Mouse (Mus musculus) erythroblast, adult 5-6 weeks (primary cell): ENCODE results near the gene Cnih4. TPM values are rescaled to one million over a fixed set of nuclear protein-coding genes. Genes with fewer than 3 reads are reported as not detected.

Experiments used
- ATAC-seq: replicated peaks from 2 replicates; pipeline ENCODE4 v1.8.0; 2016; ENCODE audit warnings: moderate number of reproducible peaks, mild to moderate bottlenecking, moderate TSS enrichment, inconsistent platforms; ENCODE audit not compliant: poor library complexity, low FRiP score, severe bottlenecking
- total RNA-seq, 2 experiments: library from RNA; stranded (forward) in 1 of 2; stranded (reverse) in 1 of 2; fragments of 150-400 nt in 1 of 2; fragments of 200-764, 138-1000 nt in 1 of 2; gene quantifications; 2 replicates each; pipeline versions ENCODE4 v1.2.3 to v1.2.4; 2015 to 2017; ENCODE audit warnings: low replicate concordance in 2 of 2

Gene Cnih4
- total RNA-seq (2015; ENCODE audit: low replicate concordance) (21.5 and 49.3 TPM in 2 replicates), total RNA-seq (2017; ENCODE audit: low replicate concordance) (13.2 and 39.6 TPM in 2 replicates)

GRCm38 (mm10) chr1:181143950-181144836 lies at the start of gene Cnih4, which contains the start of gene Nvl:
TSS of gene Cnih4 (plus strand) at chr1:181144693.
TSS of gene Nvl (minus strand) at chr1:181144204.
- peak; percentile 94 for ATAC-seq

DNA sequence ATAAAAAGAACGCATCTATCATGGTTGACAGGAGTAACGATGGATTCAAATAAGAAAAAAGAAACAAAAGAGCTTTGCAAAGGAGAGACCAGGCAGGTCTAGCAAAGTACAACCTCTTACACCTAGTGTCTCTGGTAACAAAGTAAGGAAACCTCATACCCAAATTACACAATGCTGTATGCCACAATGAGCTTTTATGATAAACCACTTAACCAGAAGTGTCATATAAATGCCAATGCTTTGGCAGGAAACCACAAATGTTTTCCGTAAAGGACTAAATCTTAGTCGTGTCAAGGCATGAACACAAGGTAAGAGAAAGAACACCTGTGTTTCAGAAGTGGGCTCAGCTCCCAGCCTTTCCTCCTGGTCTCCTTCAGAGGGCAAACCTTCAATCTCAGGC lies 27.4 kb upstream of the Cnih4 start:
- no peak for ATAC-seq

DNA sequence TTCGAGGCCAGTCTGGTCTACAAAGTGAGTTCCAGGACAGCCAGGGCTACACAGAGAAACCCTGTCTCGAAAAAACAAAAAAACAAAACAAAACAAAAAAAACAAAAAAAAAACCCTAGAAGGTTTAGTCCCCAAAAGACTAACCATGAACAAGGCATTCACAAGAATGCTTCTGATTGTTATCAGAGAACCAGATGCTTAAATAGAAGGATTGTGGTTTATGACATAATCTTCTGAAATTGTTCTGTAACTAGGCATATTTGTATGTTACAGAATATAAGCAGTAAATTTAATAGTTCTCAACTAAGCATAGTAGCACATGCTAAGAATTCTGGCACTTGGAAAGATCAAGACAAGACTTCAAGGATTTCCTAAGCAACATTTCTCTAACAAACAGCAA lies 20.3 kb upstream of the Cnih4 start:
- no peak for ATAC-seq

DNA sequence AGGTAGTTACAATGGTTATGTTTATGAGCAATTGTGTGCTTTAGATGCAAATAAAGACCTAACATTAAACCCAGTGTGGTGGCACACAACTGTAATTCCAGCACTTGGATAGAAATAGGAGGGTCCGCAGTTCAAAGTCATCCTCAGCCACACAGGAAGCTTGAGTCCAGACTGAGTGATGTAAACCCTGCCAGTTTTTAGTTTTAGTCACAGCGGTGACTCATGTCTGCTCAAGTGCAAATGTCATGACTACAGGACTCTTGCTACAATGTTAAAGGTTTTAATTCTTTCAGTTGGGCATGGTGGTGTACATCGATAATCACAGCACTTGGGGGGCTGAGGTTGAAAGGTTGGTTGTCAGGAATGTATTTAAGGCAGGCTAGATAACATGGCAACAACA lies 18.6 kb upstream of the Cnih4 start:
- ATAC-seq: no peak

DNA sequence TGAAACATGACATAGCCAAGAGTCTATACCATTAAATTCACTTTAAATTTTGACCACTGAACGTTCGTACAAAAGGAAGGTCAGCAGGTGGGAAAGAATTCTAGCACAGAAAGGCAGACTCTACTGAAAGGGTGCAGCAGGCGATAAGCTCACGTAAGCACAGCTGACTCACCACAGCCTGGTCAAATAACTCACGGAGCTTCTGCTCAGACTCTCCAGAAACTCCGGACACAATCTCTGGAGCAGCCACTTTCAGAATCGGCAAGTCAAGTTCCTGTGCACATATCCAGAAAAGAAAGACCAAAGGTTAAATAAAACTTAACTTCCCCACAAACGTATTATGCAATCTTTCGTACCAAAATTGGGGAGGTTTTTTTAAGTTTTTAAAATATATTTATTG lies 17.7 kb upstream of the Cnih4 start:
- ATAC-seq: no peak

DNA sequence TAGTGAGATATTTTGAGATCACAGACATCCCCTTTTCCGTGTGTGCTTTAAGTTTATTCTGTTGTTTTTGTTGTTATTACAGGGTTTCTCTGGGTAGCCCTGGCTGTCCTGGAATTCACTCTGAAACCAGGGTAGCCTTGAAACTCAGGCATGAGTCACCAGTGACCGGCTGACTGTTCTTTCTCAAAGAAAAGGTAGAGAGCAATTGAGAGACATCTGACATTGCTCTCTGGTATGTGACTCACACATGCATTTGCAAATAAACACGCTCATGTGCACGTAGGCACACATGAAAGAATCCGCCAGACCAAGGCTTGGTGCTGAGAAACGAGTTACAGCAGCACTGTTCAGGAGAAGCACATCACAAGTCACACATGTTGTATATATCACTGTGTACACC lies 12.6 kb upstream of the Cnih4 start:
- ATAC-seq: no peak

GRCm38 (mm10) chr1:181138730-181139129 lies 5.8 kb upstream of the Cnih4 start:
- ATAC-seq: no peak

DNA sequence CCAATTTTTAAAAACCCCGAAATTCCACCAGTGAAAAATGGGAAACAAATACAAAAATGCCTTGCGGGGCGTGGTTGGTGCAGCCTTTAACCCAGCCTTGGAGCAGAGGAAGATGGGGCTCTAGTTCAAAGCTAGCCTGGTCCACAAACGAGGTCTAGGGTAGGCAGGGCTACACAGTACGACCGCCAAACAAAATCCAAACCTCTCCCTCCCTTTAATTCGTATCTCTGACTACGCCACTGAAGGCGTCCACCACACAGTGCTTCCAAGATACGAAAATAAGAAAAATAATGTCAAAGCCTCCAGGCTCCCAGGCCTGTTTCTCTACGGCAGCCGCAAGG lies 914 bp upstream of the Cnih4 start:
- ATAC-seq: peak; percentile 23; the same call in 1 of the 2 replicates

GRCm38 (mm10) chr1:181144966-181145365 lies 473 bp downstream of the Cnih4 start:
- no peak for ATAC-seq

- no peak for ATAC-seq
Observed at GRCm38 (mm10) chr1:181146187-181146586, 1.7 kb downstream of the Cnih4 start.

DNA sequence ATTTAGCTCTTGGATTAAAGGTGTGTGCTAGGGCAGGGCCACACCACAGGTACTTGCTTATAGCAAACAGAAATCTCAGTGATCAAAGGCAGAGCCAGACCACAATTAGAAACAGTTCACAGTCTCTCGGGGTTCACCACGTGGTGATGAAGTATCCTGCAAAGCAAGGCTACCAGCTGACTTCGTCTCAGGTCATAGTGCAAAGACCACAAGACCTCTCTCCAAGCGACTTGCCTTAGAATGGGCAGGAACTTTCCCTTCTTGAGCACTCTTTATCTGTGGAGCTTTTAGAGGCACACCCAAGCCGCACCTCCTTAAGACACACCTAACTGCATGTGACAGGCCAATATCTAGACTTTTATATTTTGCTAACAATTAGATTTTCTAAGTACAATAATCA lies 4.0 kb downstream of the Cnih4 start:
- no peak for ATAC-seq

DNA sequence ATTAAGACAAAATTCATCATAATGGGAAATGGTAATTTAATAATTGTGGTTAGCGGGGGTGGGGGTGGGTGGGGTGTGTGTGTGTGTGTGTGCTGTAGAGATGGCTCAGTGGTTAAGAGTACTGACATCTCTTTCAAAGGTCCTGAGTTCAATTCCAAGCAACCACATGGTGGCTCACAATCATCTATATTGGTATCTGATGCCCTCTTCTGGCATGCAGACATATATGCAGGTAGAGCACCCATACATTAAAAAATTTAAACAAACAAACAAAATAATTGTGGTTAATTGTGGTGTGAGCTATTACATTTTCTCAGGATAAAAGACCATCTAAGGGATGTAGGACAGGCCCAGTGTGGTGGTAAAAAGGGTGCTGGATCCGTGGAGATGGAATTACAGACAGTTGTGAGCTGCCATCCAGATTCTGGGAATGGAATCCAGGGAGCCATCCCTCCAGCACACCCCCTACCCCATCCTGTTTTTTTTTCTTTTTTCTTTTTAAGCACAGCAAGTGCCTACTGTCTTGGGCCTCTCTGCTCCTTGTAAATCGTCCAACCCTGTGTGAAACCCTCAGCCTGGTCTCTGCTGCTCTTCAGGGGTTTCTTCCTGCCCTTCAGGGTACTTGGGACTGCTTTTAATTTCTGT lies 5.0 kb downstream of the Cnih4 start:
- no peak for ATAC-seq

- peak; percentile 31 for ATAC-seq
Observed at GRCm38 (mm10) chr1:181150431-181150826, 5.9 kb downstream of the Cnih4 start.

- peak; percentile 94 for ATAC-seq
Observed at GRCm38 (mm10) chr1:181150827-181151534, 6.5 kb downstream of the Cnih4 start.

DNA sequence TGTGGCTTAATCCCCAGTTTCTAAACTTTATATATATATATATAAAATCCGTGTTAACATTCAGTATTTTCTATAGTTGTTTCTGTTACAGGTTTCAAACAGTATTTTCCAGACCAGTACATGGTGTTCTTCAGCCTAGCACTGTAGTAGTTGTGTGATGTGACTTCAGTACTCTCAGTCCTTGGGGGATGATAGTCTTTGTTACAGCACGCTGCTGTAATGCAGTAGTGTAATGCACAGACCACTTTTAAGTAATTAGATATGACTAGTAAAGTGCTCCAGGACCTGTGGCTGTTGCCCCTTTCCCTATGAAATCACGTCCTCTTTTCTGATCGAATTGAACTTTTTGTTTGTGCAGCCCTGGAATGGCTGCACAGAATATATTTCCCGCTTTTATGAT lies 7.0 kb downstream of the Cnih4 start:
- ATAC-seq: no peak

GRCm38 (mm10) chr1:181167816-181168215 lies 23.3 kb downstream of the Cnih4 start:
- ATAC-seq: no peak

- ATAC-seq: no peak
Observed at GRCm38 (mm10) chr1:181168377-181168776, 23.9 kb downstream of the Cnih4 start.

GRCm38 (mm10) chr1:181170210-181170609 lies 25.7 kb downstream of the Cnih4 start:
- no peak for ATAC-seq

- no peak for ATAC-seq
Observed at GRCm38 (mm10) chr1:181188925-181189324, 44.4 kb downstream of the Cnih4 start.

DNA sequence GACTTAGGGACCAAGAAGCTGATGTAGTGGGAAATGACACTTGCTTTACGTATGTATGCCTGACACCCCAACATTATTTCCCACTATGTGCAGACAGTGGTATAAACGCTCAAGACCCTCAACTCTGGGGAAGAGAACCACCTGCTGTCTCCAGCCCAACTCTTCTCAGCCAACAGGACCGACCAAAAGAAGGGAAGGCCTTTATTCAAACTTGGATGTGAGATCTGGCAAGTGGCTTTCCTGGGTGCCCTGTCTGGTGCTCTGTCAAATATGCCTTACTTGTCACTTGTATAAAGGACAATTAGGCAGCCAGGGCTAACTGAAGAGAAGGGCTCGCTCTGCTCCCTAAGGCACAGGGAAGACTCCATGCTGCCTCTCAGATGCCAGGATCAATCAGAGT lies 55.0 kb downstream of the Cnih4 start:
- ATAC-seq: no peak

GRCm38 (mm10) chr1:181210147-181210546 lies 65.7 kb downstream of the Cnih4 start:
- ATAC-seq: peak; percentile 51
